Mouse (Mus musculus) CH12.LX (cell line): ENCODE results near the gene Sec22c.

Experiments used
- E2F4 ChIP-seq: IDR thresholded peaks from 2 replicates; pipeline ENCODE4 v1.6.1; 2011; ENCODE audit warnings: low read depth, low read length, improper control_type of control experiment; ENCODE audit not compliant: insufficient replicate concordance
- EP300 ChIP-seq: IDR thresholded peaks from 2 replicates; pipeline ENCODE4 v1.6.1; 2011; ENCODE audit warnings: low read length, improper control_type of control experiment
- POLR2A ChIP-seq: IDR thresholded peaks from 2 replicates; pipeline ENCODE4 v1.6.1; 2011; ENCODE audit warnings: low read depth, mild to moderate bottlenecking, improper control_type of control experiment, low read length
- ZMIZ1 ChIP-seq: IDR thresholded peaks from 2 replicates; pipeline ENCODE4 v1.6.1; 2012; ENCODE audit warnings: low read depth, mild to moderate bottlenecking, inconsistent platforms, low read length, improper control_type of control experiment

DNA sequence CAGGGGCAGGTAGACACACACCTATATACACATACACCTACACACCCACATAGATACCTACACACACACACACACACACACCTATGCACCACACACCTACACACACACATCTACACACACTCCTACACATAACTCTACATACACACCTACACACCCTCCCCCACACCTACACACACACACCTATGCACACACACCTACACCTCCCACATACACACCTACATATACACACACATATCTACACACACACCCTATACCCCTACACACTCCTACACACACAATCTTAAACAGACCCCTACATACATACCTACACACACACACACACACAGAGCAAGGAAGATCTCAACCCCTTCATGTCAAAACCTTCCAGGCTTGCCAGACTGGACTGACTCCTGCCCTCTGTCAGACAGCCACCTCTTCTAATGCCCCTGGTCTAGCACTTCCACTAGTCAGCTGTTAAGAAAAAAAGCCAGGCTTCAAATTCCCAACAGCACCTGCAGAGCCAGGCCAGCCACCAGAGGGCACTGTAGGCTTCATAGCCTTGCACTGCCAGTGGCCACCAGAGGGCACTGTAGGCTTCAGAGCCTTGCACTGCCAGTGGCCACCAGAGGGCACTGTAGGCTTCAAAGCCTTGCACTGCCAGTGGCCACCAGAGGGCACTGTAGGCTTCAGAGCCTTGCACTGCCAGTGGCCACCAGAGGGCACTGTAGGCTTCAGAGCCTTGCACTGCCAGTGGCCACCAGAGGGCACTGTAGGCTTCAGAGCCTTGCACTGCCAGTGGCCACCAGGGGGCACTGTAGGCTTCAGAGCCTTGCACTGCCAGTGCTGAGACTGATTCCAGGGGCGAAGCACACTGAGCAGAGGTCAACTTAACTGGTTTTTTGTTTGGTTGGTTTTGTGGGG, 7.9 kb downstream of the Sec22c start:
- TF ChIP-seq ZMIZ1 (no peak), E2F4 (no peak), POLR2A (no peak), EP300 (no peak)
